Mouse (Mus musculus): ENCODE results near the gene Cpne4. TPM values are rescaled to one million over a fixed set of nuclear protein-coding genes. Genes with fewer than 3 reads are reported as not detected.

The Cpne4 gene
- total and polyA plus RNA-seq, 3 experiments = not detected

DNA sequence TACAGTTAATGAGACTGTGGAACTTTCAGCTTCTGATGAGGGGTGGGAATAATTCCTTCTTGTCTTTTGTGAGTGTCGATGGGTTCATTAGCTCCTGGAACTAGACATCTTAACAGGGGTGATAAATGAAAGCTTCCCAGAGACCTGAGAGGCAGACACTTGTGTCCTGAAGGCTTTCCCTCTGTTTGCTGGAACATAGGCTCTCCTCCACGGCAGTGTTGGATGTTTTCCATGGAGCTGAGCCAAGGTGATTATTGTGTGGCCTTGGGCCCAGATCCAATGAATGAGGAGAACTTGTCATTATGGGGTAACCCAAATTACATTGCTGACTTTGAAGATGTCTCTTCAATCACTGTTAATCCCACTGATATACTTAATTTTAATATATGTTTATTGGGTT lies 146.1 kb downstream of the Cpne4 start:
- Histone ChIP-seq H3K9ac (ENCODE audit: control insufficient read depth, low read depth, low read length, poor library complexity, severe bottlenecking) (no peak overlapping the region), H3K9me3 (replicated peaks; ENCODE audit: insufficient read depth, low read length) (no peaks in the 10 kb centered on the region), H3K27ac (ENCODE audit: control insufficient read depth, low read depth, low read length) (no peak overlapping the region), H3K36me3 (ENCODE audit: control insufficient read depth in 1 of 2, insufficient read depth in 2 of 2, low read length in 2 of 2) (no peaks in the 10 kb centered on the region), H3K79me2 (ENCODE audit: control insufficient read depth, insufficient read depth, low read length, poor library complexity) (no peaks in the 10 kb centered on the region), H3K4me3 (ENCODE audit: control insufficient read depth in 1 of 2, insufficient read depth in 1 of 2, low read depth in 2 of 2, low read length in 2 of 2) (no peak overlapping the region), H3K4me1 (ENCODE audit: control insufficient read depth in 1 of 2, insufficient read depth in 2 of 2, low read length in 2 of 2) (no peaks in the 10 kb centered on the region), H3K27me3 (ENCODE audit: control insufficient read depth in 1 of 2, insufficient read depth in 2 of 2, low read length in 2 of 2) (no peaks in the 10 kb centered on the region)
- TF ChIP-seq GATA1 (IDR thresholded peaks at IDR 0.05; ENCODE audit: low read depth, low read length) (no peak), MAZ (IDR thresholded peaks at IDR 0.05; ENCODE audit: low read depth, low read length) (no peak), MEF2A (IDR thresholded peaks at IDR 0.05; ENCODE audit: extremely low read depth, insufficient replicate concordance, low read depth, low read length, poor library complexity, severe bottlenecking) (no peak), ZNF384 (IDR thresholded peaks at IDR 0.05; ENCODE audit: low read depth, low read length) (no peak), ZKSCAN1 (IDR thresholded peaks at IDR 0.05; ENCODE audit: low read depth, low read length) (no peak), E2F4 (IDR thresholded peaks at IDR 0.05; ENCODE audit: borderline replicate concordance, low read depth, low read length) (no peak), NELFE (IDR thresholded peaks at IDR 0.05; ENCODE audit: low read depth, low read length) (no peak), GABPA (IDR thresholded peaks at IDR 0.05; ENCODE audit: low read depth, low read length) (no peak), TAL1 (IDR thresholded peaks at IDR 0.05; ENCODE audit: low read length) (no peak), POLR2A (IDR thresholded peaks at IDR 0.05; ENCODE audit: control insufficient read depth in 1 of 2, insufficient read depth in 1 of 2, low read depth in 1 of 2, low read length in 2 of 2, poor library complexity in 1 of 2) (no peak), ELF1 (IDR thresholded peaks at IDR 0.05; ENCODE audit: low read depth, low read length) (no peak), KAT2A (conservative IDR thresholded peaks at IDR 0.05; ENCODE audit: low read depth, low read length) (no peak), POLR2AphosphoS2 (IDR thresholded peaks at IDR 0.05; ENCODE audit: low read length) (no peak), MYC (IDR thresholded peaks at IDR 0.05; ENCODE audit: low read depth, low read length) (no peak), TCF12 (IDR thresholded peaks at IDR 0.05; ENCODE audit: low read depth, low read length) (no peak), ZMIZ1 (IDR thresholded peaks at IDR 0.05; ENCODE audit: low read depth, low read length) (no peak)
- no peak for DNase-seq (ENCODE audit: low read depth, low spot score)

DNA sequence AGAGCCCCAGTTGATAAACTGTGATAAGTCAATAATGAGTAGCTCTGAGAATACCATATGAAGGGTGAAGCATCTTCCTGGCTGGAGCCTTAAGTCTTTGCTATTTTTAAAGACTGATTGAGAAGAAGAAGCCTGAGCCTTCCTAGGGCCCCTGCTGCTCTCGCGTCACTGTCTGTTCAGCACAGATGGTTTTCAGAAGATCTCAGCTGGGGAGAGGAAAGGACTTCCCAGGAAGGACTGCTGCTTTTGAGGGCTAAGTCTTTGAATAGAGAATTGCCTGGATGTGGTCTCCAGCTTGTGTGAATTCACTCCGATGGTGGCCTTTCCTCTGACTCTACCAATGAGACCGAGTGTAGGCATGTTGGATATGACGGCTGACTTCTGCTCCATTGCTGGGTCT lies 163.7 kb downstream of the Cpne4 start:
- no peak overlapping the region for H3K9ac ChIP-seq (ENCODE audit: control insufficient read depth, low read depth, low read length, poor library complexity, severe bottlenecking)

More for the DNA sequence above, 163.7 kb downstream of the Cpne4 start:
- no peaks in the 10 kb centered on the region for H3K9me3 ChIP-seq (replicated peaks; ENCODE audit: insufficient read depth, low read length)
- DNase-seq (ENCODE audit: low read depth, low spot score) = no peak
- no peaks in the 10 kb centered on the region for H3K79me2 ChIP-seq (ENCODE audit: control insufficient read depth, insufficient read depth, low read length, poor library complexity)
- H3K27ac ChIP-seq (ENCODE audit: control insufficient read depth, low read depth, low read length) = no peak overlapping the region
- TF ChIP-seq E2F4 (IDR thresholded peaks at IDR 0.05; ENCODE audit: borderline replicate concordance, low read depth, low read length) (no peak), HCFC1 (IDR thresholded peaks at IDR 0.05; ENCODE audit: low read depth, low read length) (no peak), POLR2AphosphoS5 (IDR thresholded peaks at IDR 0.05; ENCODE audit: borderline replicate concordance, low read depth, low read length) (no peak), NELFE (IDR thresholded peaks at IDR 0.05; ENCODE audit: low read depth, low read length) (no peak), CHD1 (IDR thresholded peaks at IDR 0.05; ENCODE audit: low read depth, low read length) (no peak), RAD21 (IDR thresholded peaks at IDR 0.05; ENCODE audit: low read depth, low read length) (no peak), CTCF (IDR thresholded peaks at IDR 0.05 in 2 of 3, conservative IDR thresholded peaks at IDR 0.05 in 1 of 3; ENCODE audit: control insufficient read depth in 1 of 3, insufficient read depth in 1 of 3, low read depth in 2 of 3, low read length in 3 of 3, poor library complexity in 1 of 3, severe bottlenecking in 1 of 3) (no peak), TBP (IDR thresholded peaks at IDR 0.05; ENCODE audit: low read depth, low read length) (no peak), EP300 (IDR thresholded peaks at IDR 0.05; ENCODE audit: low read depth in 1 of 2, low read length in 2 of 2) (no peak), UBTF (IDR thresholded peaks at IDR 0.05; ENCODE audit: borderline replicate concordance, insufficient read depth, low read depth, low read length) (no peak), ZC3H11A (IDR thresholded peaks at IDR 0.05; ENCODE audit: low read depth, low read length) (no peak), ZMIZ1 (IDR thresholded peaks at IDR 0.05; ENCODE audit: low read depth, low read length) (no peak), CHD2 (IDR thresholded peaks at IDR 0.05; ENCODE audit: low read length) (no peak), ZKSCAN1 (IDR thresholded peaks at IDR 0.05; ENCODE audit: low read depth, low read length) (no peak), TAL1 (IDR thresholded peaks at IDR 0.05; ENCODE audit: low read length) (no peak), MYC (IDR thresholded peaks at IDR 0.05; ENCODE audit: low read depth, low read length) (no peak), ELF1 (IDR thresholded peaks at IDR 0.05; ENCODE audit: low read depth, low read length) (no peak)
- H3K4me3 ChIP-seq (ENCODE audit: control insufficient read depth in 1 of 2, insufficient read depth in 1 of 2, low read depth in 2 of 2, low read length in 2 of 2) = no peak overlapping the region
- no peaks in the 10 kb centered on the region for H3K4me1 ChIP-seq (ENCODE audit: control insufficient read depth in 1 of 2, insufficient read depth in 2 of 2, low read length in 2 of 2)
- H3K27me3 ChIP-seq (ENCODE audit: control insufficient read depth in 1 of 2, insufficient read depth in 2 of 2, low read length in 2 of 2) = no peaks in the 10 kb centered on the region
- no peaks in the 10 kb centered on the region for H3K36me3 ChIP-seq (ENCODE audit: control insufficient read depth in 1 of 2, insufficient read depth in 2 of 2, low read length in 2 of 2)

Data from MEL (cell line).